Mouse (Mus musculus): ENCODE data around the gene Tamm41.

Tamm41 gene

DNA sequence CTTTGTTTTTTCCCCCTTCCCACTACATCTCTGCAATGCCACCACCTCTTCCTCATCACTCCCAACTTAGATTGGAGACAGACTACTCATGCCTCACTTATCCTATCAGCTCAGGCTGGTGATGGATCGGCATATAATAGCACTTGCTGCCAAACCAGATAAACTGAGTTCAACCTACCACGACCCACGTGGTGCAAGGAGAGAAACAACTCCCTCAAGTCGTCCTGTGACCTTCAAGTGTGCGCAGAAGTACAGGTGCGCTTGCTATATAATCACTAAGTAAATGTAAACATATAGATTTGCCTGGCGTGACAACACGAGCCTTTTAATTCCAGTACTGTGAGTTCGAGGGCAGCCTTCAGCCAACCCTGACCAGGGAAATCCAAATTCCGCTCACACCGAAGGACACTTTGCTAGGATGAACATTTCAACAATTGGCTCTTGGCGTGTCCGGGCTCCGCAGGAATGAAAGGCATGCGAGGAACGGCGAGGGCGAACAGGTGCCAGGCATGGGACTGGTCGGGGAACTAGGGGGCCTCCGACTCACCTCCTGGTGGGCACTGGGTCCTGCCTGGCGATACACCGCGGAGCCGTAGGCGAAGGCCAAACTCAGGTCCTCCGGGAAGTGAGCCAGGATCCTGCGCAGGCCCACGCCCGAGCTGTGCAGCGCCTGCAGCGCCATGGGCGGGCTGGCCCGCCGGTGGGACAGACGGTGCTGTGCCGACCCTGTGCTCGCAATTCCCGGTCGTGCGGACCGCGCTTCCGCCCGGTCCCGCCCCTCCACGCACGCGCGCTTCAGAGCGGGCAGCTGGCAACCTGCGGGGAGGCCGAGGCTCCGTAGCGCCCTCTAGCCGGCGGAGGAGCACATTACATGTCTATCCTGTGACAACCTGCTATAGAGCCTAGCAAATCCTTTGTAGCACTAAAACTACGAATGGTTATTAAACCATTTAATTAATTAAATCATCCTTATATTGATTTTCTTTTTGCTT, at the start of gene Tamm41:
Gene Tamm41 (minus strand): TSS at position 774 of the 992 bp plus-strand sequence.
- DNase-seq (ENCODE audit: low read depth, low spot score) = peak; percentile 67

DNA sequence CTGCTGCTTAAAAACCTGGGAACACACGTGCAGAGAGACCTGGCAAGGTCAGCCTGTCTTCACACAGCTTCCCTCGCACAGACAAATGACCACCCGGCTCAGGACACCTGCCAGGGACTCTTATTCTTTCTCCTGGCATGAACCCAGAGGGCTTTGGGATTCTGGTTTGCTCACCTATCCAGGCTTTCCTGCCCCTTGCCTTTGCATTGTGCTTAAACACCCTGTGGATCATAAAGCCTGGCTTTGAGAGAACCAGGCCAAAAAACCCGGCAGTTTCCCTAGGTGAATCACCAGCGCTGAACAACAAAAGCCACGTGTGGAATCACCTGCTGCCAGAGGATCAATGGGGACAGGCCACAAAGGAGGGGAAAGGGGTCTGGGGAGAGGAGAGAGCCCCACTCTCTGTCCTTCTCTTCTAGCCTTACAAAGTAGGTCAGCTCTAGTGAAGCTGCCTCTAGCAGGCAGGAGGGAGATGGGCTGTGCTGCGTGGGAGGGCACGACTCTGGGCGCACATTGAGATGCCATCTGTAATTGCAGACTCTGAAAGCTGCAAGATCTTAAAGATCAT, 47.7 kb upstream of the Tamm41 start:
- no peak for DNase-seq (ENCODE audit: low read depth, low spot score)

DNA sequence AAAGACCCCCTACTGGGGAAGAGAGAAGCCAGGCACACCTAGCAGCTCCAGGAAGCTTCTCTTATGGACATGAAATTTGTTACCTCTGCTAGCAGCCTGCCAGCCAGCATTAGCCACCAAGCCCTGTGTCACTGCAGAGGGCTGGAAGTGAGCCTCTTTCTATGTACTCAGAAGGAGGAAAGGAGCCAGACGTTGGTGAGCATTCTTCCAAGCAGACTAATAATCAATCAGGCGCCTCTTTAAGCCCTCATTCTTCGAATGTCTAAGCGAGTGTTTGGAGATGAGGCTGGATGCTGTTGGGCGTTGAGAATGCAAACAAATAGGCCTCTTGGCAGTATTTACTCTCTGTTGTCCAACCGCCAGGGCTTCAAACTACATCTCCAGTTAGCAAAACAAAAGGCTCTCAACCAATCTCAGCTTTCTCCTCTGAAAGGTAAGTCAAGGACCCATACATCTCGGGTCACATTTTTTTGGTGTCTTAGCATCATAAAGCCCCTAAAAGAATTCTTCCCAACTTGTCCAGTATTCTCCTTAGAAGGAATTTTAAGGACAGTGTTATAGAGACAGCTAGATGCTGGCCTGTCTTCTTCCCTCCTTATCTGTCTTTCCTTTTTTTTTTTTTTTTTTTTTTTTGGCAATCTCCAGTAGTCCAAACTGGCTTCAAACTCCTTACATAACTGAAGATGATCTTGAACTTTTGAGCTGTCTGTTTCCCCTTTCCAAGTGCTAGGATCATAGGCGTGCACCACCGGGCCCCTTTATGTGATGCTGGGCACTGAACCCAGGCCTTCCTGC, 39.3 kb upstream of the Tamm41 start:
- no peak for DNase-seq (ENCODE audit: low read depth, low spot score)

DNA sequence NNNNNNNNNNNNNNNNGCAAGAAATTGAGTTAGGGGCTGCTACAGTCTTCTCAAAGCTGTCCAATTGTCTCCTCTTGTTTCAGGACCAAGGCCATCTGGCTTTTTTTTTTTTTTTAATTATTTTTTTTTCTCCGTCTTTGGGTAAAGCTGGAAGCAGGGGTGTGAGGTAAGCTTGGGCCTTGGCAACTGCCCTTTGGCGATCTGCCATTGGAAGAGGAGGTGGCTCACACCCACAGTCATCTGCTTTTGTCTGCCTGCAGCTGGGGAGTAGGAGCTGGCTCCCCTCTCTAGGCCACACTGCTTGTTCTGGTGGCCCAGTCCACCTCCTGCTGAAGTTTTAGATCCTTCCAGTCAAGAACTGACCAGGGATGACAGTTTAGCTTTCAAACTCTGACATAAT, 34.3 kb upstream of the Tamm41 start:
- no peak for DNase-seq (ENCODE audit: low read depth, low spot score)

DNA sequence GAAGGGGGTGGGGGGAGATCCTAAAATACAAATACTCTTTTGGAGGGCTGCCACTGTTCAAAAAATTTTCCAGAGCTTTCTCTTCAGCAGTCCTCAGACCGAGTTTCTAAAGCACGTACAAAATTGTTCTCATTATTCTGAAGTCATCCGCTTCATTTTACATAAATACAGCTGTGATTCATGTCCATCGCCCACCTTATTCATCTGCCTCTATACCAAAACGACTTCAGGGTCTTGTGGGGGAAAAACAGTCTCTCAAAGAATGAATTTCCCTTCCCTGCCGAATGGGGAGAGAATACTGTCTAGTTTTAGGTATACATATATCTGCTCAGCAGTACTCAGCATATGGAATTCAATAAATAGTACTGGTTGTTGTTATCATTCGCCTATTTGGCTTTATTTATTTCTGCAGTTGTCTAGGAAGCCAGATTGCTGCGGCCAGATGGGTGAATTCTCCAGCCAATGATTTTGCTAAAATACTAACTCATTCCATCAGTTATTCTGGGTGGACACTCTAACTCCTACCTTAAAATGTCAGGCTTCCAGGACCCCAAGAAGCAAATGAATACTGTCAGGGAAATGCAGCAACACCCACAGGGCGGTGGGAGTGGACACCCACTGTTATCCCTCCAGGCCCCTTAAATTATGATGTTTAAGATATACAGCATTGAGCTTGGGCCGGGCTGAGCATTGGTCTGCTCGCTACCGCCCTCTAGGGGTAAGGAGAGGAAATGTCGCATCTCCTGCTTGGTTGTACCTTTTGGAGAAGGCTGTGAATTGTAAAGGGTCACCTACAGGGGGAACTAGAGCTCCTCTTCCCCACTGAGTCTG, 27.9 kb upstream of the Tamm41 start:
- no peak for DNase-seq (ENCODE audit: low read depth, low spot score)

DNA sequence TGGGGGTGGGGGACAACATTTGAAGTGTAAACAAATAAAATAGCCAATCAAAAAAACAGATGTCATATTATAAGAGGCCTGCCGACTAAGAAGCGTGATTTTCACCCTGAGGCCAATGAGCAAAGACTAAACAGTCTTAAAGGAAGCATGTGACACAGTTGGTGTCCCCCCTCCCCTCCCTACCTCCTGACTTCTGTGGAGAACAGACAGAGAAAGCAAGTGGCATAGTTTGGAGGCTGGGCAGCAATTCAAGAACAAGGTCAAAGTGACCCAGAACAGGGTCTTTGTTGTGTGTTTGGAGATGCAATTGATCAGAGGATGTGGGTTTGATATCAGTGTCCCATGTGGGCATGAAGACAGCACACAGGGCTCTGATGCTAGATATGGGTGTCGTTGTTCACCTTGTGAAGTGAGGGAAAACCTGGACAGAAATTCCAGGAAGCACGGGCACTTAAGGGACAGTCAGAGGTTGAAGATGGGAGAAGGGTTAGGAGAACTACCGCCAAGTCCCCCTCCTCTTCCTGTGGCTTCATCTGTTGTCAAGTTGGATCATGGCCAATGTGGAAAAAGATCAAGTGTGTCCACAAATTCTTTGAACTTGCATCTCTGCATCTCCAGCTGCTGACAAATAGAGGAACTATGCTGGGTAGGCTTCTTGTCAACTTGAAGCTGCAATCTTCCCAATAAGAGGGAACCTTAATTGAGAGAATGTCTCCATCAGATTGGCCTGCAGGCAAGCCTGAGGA, 25.1 kb upstream of the Tamm41 start:
- no peak for DNase-seq (ENCODE audit: low read depth, low spot score)

DNA sequence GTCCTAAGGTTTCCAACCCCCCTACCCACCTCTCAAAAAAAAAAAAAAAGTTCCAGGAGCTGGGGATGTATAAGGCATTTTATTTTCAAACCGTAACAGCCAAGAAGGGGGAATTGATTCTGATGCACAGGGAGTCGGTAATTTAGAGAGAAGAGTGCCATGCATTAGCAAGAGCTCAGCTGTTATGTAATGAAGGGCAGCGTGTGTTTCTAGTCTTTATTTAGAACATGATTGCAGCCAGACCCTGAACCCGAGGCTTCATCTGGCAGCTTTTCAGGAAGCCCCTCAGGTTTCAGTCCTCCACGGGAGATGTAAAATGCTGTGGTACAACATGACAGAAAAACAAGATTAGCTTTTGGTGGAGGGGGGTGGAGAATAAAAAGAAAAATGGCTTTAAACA, 21.6 kb upstream of the Tamm41 start:
- no peak for DNase-seq (ENCODE audit: low read depth, low spot score)

DNA sequence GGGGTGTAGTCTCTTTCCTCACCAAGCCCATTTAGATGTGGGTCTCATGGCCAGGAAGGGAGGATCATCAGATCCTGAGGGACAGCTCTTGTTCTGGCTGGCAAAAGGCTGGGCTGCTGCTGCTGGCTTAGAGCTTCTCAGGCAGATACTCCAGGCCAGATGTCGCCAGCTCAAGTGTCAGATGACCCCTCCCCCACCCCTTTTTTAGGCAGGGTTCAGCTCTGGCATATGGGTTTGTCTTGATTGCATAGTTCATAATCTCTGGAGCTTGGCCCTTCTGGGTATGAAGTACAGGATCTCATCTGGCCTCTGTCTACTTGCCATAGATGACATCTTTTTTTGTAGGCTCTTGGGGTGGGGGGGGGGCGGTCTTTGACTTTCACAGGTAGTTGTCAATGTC, 19.0 kb upstream of the Tamm41 start:
- no peak for DNase-seq (ENCODE audit: low read depth, low spot score)

DNA sequence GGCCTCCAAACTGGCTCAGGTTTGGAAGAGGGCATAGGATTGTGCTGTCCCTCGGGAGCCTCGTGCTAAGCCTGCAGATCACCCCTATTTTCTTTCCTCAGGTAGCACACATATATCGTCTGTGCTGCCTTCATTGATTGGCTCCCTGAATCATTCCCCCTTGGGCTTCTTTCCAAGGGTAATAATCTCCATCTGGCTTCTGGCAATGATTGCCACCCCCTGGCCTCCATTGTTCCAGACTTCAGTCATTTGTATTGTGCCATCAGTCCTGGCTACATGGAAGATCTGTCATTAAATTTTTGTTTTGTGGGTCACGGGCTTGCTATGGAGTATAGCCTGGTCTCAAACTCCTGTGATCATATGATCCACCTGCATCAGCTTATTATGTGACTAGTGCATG, 17.8 kb upstream of the Tamm41 start:
- no peak for DNase-seq (ENCODE audit: low read depth, low spot score)

DNA sequence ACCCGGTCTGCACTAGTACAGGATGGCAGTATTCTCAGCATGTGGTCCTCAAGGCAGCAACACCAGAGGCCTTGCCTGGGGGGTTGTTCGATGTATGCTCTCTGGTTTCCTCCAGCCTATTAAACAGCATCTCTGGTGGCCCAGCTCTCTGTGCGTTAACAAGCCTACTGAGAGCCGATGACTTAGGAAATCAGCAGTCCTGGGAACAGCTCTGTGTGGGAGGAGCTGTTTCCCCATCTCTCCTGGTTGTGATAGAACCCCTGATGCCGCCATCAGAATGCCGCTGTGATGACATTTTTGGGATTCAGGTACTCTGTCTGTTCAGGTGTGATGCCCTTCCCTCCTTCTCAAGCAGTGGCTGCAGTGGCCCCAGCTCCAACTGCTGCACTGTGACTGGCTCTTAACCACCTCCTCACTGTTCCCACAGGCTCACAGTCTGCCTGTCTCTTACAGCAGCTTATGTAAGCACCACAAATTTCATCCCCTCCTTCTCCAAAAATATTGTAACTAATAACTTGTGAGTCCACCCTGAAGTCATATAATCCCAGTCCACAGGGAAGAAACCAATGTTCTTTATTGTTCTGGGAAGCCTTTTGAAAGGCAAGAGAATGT, 14.0 kb upstream of the Tamm41 start:
- DNase-seq (ENCODE audit: low read depth, low spot score) = no peak

DNA sequence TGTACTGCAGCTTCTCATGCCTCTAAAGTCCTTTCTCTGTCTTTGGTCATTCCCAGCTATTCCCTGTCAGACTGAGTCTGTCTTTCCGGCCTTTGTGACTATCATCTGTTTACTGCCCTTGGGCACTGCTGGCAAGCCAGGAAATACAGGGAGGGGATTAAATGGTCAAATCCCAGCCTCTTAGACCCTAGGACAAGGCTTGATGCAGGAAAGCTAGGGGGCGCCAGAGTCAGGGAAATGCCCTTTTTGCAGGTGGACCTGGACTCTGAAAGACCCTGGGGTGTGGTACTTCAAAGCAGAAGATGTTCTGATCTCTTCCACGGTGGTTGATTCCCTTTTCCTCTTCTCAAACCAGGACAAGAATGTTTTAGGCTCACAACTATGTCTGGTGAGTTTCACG, 11.3 kb upstream of the Tamm41 start:
- DNase-seq (ENCODE audit: low read depth, low spot score) = no peak

DNA sequence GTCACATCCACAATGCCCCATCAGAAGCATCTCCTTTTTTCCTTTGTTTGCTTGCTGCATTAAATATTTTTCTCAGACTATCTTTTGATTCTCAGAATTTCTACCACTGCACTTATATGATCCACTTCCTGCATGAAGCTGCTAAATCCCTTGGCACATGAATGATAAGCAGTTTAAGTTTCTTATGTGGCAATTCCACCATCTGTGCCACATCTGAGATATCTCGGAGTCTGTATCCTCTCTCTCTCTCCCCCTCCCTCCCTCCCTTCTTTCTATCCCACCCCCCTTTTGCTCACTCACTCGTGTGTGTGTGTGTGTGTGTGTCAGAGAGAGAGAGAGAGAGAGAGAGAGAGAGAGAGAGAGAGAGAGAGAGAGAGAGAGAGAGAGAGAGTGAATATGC, 10.1 kb upstream of the Tamm41 start:
- DNase-seq (ENCODE audit: low read depth, low spot score) = no peak

DNA sequence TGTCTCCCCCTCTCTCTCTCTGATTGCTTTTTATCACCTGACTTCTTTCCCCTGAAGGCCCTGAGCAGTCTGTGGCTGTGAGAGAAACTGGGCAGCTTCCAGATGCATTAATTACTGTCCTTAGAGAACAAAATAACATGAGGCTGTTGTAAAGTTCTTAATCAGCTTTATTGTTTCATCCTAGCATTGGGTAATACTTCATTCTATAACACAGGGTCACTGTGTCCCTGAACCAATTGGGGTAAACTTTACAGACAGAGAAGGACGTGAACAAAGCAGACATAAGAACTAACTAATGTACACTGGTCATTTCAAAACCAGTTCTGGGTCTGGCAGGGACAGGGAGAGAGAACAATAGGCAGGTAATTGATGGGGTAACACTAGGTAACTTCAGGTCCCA, 8.4 kb upstream of the Tamm41 start:
- DNase-seq (ENCODE audit: low read depth, low spot score) = no peak

DNA sequence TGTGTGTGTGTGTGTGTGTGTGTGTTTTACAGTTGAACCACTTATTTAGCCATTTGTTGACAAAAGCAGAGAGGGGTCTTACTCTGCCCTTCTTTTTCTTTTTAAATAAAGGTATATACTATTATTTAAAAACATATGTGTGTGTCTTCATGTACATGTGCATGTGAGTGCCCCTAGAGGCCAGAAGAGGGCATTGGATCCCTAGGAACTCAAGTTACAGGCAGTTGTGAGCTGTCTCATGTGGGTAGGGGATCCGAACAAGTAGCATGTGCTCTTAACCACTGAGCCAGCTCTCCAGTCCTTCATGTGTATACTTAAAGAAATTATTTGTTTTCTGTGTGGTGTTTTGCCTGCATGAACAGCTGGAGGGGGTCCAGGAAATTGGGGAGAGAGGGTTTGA, 7.0 kb upstream of the Tamm41 start:
- DNase-seq (ENCODE audit: low read depth, low spot score) = no peak

DNA sequence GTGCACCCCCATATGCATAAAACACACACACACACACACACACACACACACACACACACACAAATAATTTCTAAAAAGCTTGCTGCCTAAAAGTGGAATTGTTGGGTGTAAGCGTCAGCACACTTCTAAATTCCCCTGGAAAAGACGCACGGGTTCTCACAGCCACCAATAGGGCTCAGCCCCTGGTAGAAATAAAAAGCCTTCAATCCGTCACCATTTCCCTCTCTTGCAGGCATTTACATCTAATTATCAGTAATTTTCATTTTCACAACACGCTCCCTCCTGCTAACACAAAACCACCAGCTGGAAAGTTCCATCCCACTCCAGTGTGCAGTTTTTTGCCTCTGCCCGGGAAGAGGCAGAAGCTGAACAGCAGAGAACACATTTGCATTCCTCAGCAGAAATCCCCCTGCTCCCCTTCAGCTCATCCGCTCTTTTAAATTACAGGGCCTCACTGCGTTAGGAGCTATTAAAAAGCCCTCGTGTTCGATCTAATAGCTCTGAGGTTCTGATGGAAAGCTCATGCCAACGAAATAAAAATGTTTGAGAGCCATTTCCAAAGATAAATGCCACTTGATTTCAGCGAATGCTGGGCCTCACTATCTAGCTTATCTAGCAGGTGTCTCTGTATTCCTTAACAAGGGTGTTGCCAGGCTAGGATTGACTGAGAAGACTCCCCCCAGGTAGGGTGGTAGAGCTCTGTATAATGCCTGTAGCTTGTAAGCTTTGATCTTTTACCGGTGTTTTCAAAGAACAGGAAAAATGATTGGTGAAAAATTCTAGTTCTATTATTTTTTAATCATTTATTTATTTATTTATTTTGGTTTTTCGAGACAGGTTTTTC, 6.2 kb upstream of the Tamm41 start:
- peak; percentile 66 for DNase-seq (ENCODE audit: low read depth, low spot score)

DNA sequence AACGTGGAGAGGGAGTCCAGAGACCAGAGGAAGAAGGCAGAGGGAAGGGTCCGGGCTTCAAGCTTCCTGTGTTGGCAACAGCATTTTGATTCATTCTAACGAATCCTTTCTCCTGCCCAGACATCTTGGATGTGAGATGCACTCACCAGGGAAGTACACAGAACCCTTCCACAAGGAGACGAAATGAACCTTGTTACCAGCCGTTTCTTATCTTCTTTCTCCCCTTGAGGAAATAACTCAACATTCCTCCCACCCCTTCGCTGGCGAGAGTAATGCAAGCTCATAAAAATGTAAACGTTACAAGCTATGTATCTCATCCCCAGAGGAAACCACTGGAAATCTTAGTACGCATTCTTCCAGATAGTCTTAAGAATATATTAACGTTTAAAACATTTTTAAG, 4.9 kb upstream of the Tamm41 start:
- DNase-seq (ENCODE audit: low read depth, low spot score) = no peak

DNA sequence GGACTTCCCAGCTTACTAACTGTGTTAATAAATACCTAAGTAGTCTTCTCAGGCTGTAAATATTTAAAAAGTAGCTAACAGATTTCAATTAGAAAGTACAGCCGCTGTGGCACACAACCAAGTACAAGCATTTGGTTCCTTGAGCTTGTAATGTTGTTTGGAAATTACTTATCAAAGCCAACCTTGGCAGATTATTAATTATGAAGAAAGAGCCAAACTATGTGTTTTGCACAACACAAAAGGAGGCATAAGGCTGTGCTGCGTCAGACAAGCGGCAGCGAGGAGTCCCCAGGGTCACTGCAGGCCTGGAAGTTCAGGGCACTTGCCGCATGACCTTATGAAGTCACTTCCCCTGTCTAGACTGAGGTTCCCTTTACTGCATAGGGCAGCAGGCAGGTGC, 4.2 kb downstream of the Tamm41 start:
- DNase-seq (ENCODE audit: low read depth, low spot score) = no peak

DNA sequence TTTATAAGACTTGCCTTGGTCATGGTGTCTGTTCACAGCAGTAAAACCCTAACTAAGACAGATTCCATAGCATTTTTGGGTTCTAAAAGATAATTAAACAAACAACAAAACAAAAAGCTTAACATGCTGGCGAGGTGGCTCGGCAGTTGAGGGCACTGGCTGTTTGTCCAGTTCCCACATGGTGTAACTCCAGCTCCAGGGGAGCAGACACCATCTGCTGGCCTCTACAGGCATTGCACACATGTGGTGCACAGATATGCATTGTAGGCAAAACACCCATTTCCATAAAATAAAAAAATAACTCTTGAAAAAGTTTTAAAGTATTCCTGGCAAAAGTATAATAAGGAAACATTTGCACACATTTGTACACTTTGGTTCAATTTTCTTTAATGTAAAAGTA, 7.6 kb downstream of the Tamm41 start:
- DNase-seq (ENCODE audit: low read depth, low spot score) = no peak

DNA sequence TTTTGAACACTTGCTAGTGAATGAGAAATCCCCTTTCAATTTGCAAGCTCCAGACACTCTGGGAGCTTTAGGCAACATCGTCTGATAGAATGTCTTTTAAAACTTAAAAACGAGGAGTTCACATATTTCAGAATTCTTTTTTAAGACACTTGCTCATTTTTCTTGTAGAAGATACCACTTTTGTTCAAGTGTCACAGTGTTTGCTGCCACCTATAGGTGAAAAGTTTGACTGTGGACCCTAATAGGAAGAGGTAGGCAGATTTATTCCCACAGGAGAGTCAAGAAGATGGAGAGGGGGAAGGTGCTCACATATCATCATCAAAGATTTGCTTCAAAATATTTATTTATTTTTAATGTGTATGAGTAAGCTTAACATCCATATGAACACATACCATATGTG, 8.4 kb downstream of the Tamm41 start:
- no peak for DNase-seq (ENCODE audit: low read depth, low spot score)

All from brain, embryonic 18.5 days (tissue).